In genomic region chrX:168672913-168673524, GRCm38 (mm10) we compare ENCODE assay signal across 8 mouse cellular contexts. TPM values are rescaled to one million over a fixed set of nuclear protein-coding genes. Genes with fewer than 3 reads are reported as not detected.
A peak's percentile ranks its signal among the peaks of the same experiment; 100 is the strongest.
DNase-seq lines count a peak whose midpoint lies in the region; ATAC-seq lines count a peak whose summit lies in the region.

No protein-coding gene starts in this region.

- H3K36me3 ChIP-seq in lung, embryonic 15.5 days = peaks cover 10% of the 10 kb centered on the region
- H3K36me3 ChIP-seq in embryonic facial prominence, embryonic 12.5 days = 0 out of 2 replicates have a peak, but pooled peaks cover 3% of the 10 kb centered on the region
- peaks cover 21% of the 10 kb centered on the region; the same call in 1 of the 2 replicates for H3K36me3 ChIP-seq in intestine, embryonic 14.5 days (ENCODE audit: control insufficient read depth, insufficient read depth, low read length)
- H3K36me3 ChIP-seq in midbrain, embryonic 15.5 days (replicated peaks) = 0 out of 2 replicates have a peak, but pooled peaks cover 7% of the 10 kb centered on the region

- 19% methylated on average over 31 of the region's 31 CpGs for WGBS in lung, embryonic 15.5 days
- WGBS in embryonic facial prominence, embryonic 12.5 days = 21% methylated on average over 31 of the region's 31 CpGs
- WGBS in intestine, embryonic 14.5 days = 15% methylated on average over 31 of the region's 31 CpGs
- 26% methylated on average over 31 of the region's 31 CpGs for WGBS in midbrain, embryonic 15.5 days

- H3K9me3 ChIP-seq in lung, embryonic 15.5 days = no peaks in the 10 kb centered on the region
- no peaks in the 10 kb centered on the region for H3K9me3 ChIP-seq in embryonic facial prominence, embryonic 12.5 days
- H3K9me3 ChIP-seq in intestine, embryonic 14.5 days (ENCODE audit: control insufficient read depth, low read length) = no peaks in the 10 kb centered on the region
- no peaks in the 10 kb centered on the region for H3K9me3 ChIP-seq in midbrain, embryonic 15.5 days

- peak; percentile 9 for DNase-seq in cerebellum, adult 11 months
- DNase-seq in cerebellum, adult 9-10 months = no peak
- no peak for DNase-seq in lung, adult 18-20 months
- DNase-seq in intestine, embryonic 14.5 days (ENCODE audit: low spot score) = peak; percentile 53
- DNase-seq in testis, postnatal 10 days (ENCODE audit: low spot score) = no peak

- peak overlapping the region; percentile 59 for H3K9ac ChIP-seq in lung, embryonic 15.5 days
- H3K9ac ChIP-seq in embryonic facial prominence, embryonic 12.5 days = peak overlapping the region; percentile 60
- H3K9ac ChIP-seq in intestine, embryonic 14.5 days (ENCODE audit: low read length) = peak overlapping the region; percentile 56
- H3K9ac ChIP-seq in midbrain, embryonic 15.5 days = peak overlapping the region; percentile 64

- H3K27me3 ChIP-seq in lung, embryonic 15.5 days = no peaks in the 10 kb centered on the region
- H3K27me3 ChIP-seq in embryonic facial prominence, embryonic 12.5 days = peaks cover 7% of the 10 kb centered on the region; the same call in 1 of the 2 replicates
- H3K27me3 ChIP-seq in intestine, embryonic 14.5 days (replicated peaks; ENCODE audit: control insufficient read depth, insufficient read depth, low read length) = peaks cover 3% of the 10 kb centered on the region; the same call in 1 of the 2 replicates
- peaks cover 5% of the 10 kb centered on the region; the same call in 1 of the 2 replicates for H3K27me3 ChIP-seq in midbrain, embryonic 15.5 days (replicated peaks)

- peak overlapping the region; percentile 98 for H3K27ac ChIP-seq in lung, embryonic 15.5 days
- H3K27ac ChIP-seq in embryonic facial prominence, embryonic 12.5 days = peak overlapping the region; percentile 88
- H3K27ac ChIP-seq in intestine, embryonic 14.5 days (ENCODE audit: low read depth) = peak overlapping the region; percentile 91
- peak overlapping the region; percentile 91 for H3K27ac ChIP-seq in midbrain, embryonic 15.5 days

- peak overlapping the region; percentile 58 for H3K4me3 ChIP-seq in lung, embryonic 15.5 days
- H3K4me3 ChIP-seq in embryonic facial prominence, embryonic 12.5 days = peak overlapping the region; percentile 50
- peak overlapping the region; percentile 53 for H3K4me3 ChIP-seq in intestine, embryonic 14.5 days (ENCODE audit: low read depth, low read length)
- peak overlapping the region; percentile 61 for H3K4me3 ChIP-seq in midbrain, embryonic 15.5 days

- peak overlapping the region; percentile 81 for H3K4me2 ChIP-seq in lung, embryonic 15.5 days
- H3K4me2 ChIP-seq in embryonic facial prominence, embryonic 12.5 days (replicated peaks) = peak overlapping the region; percentile 66
- H3K4me2 ChIP-seq in intestine, embryonic 14.5 days (ENCODE audit: low read length) = peak overlapping the region; percentile 71
- peak overlapping the region; percentile 83 for H3K4me2 ChIP-seq in midbrain, embryonic 15.5 days

- peak; percentile 10; the same call in 1 of the 2 replicates for ATAC-seq in lung, embryonic 15.5 days (ENCODE audit: borderline replicate concordance, extremely low read depth, low FRiP score, low TSS enrichment)
- ATAC-seq in embryonic facial prominence, embryonic 12.5 days (ENCODE audit: insufficient number of reproducible peaks, insufficient read depth, low FRiP score, low TSS enrichment) = no peak
- ATAC-seq in intestine, embryonic 14.5 days (replicated peaks; ENCODE audit: low FRiP score, low TSS enrichment, low read depth) = peak; percentile 3; the same call in 1 of the 2 replicates
- peak; percentile 16 for ATAC-seq in midbrain, embryonic 15.5 days (replicated peaks)

- H3K4me1 ChIP-seq in lung, embryonic 15.5 days = no peaks in the 10 kb centered on the region
- no peaks in the 10 kb centered on the region for H3K4me1 ChIP-seq in embryonic facial prominence, embryonic 12.5 days
- no peaks in the 10 kb centered on the region for H3K4me1 ChIP-seq in intestine, embryonic 14.5 days (replicated peaks; ENCODE audit: control insufficient read depth, insufficient read depth, low read length)
- no peaks in the 10 kb centered on the region for H3K4me1 ChIP-seq in midbrain, embryonic 15.5 days

RNA-seq across cellular contexts. Expression of gene Msl3, which starts 0.7 kb away (rescaled TPM):
- 43.3 and 43.8 TPM in 2 replicates for polyA plus RNA-seq in lung, embryonic 15.5 days (2015; fragmentation: Nextera tagmentation; extraction: Ambion mirVana)
- polyA plus RNA-seq in embryonic facial prominence, embryonic 12.5 days (2016; fragmentation: Nextera tagmentation; extraction: Ambion mirVana) = 29.7 and 34.5 TPM in 2 replicates
- polyA plus RNA-seq in intestine, embryonic 14.5 days (2014; fragmentation: Nextera tagmentation; extraction: Ambion mirVana) = 38.0 and 45.8 TPM in 2 replicates
- 15.9 and 16.3 TPM in 2 replicates for polyA plus RNA-seq in midbrain, embryonic 15.5 days (2015; fragmentation: Nextera tagmentation; extraction: Ambion mirVana)

Comparison
In these comparisons a context has a peak if more than half of its experiments do, and no peak if none do; other contexts are left out.
1. DNase-seq: peak in cerebellum, adult 11 months (single experiment) and intestine, embryonic 14.5 days (single experiment); none in cerebellum, adult 9-10 months (single experiment), lung, adult 18-20 months (0 of 2) and testis, postnatal 10 days (single experiment).
2. Peak in every context shown above with its lines, with median percentiles within 50 percentile points of each other: H3K27ac ChIP-seq, H3K4me2 ChIP-seq, H3K4me3 ChIP-seq and H3K9ac ChIP-seq.